Mouse (Mus musculus): ENCODE measurements around the gene C2cd4b.

C2cd4b gene

GRCm38 (mm10) chr9:67774201-67774600, 15.0 kb downstream of the C2cd4b start:
- no peak for DNase-seq

DNA sequence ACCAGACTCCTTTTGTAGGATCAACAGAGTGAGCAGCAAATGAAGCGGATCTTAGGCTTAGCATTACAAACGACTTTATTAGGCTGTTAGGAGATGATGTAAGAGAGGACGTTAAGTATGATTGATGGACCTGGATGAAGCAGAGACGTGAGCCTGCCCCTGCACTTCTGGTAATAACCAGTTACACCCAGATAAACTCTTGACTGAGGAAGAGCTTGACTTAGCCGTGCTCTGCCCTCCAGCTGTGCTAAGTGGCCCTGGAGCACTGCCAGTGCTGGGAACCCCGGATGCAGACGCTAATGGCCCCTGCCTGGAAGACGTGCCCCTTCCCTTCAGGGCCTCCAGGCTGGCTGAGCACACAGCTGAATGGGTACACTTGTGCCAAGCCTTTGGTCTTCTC, 19.3 kb downstream of the C2cd4b start:
- DNase-seq, result no peak

GRCm38 (mm10) chr9:67782786-67783185, 23.5 kb downstream of the C2cd4b start:
- DNase-seq, result no peak

GRCm38 (mm10) chr9:67783464-67783863, 24.2 kb downstream of the C2cd4b start:
- DNase-seq, result no peak

DNA sequence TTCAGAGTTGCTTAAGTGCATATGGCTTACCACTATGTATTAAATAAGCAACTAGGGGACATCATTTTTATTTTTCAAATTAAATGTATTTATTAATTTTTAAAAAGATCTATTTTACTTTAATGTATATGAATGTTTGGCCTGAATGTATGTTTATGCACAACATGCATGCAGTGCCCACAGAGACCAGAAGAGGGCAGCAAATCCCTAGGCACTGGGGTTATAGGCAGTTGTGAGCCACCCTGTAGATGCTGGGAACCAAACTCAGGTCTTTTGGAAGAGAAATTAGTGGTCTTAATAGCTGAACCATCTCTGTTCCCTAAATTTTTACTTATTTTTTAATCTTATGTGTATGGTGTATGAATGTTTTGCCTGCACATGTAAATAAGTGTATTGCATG, 24.7 kb downstream of the C2cd4b start:
- DNase-seq, result no peak

DNA sequence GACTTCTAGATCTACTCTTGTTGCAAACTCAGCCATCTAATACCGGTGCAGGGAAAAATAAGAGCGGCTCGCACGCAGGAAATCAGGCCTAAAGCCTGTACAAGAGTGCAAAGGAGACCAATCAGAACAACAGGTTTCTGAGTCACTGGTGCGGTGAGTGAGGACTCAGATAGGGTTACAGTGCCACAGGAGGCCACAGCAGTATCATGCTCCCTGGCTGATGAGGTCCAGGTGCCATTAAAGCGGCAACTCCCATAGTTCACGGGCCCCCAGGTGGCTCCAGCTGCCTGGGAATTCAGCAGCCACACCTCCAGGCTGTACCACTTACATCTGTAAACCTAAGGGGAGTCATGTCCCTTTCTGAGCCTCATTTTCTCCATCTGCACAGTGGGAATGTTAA, 27.1 kb downstream of the C2cd4b start:
- DNase-seq, result no peak

DNA sequence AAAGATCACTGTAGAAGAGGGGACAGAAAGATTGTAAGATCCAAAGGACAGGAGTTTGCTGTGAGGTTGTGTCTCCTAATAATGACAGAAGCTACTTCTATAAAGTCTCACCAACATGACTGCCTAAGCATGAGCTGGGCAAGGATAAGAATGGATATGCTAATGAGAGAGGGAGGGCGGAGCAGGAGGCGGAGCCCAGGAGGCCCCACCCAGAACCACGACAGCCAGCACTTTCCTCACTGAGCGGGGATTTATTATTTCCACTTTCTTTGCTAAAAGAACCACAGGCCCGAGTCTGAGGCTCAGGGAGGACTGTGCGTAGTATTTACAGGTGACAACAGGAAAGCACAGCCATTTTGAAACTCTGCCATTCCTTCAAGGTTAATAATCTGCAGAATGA, 28.4 kb downstream of the C2cd4b start:
- DNase-seq, result no peak

DNA sequence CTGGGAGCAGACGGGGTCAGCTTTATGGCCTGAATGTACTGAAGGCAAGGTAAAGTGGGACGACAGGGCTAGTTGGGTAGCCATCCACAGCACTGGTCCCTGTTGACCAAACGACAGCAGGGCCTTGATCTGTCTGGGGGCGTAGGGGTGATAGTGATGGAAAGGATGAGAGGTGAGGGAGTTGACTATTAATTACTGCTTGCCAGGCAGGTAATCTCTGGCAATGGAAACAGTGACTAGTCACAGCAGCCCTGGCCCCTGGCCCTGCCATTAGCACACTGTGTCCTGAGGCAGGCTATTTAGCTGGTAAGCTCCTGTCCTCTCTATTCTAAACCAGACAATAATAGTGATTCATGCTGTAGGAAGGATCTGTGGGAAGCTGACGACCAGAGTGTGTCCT, 33.2 kb downstream of the C2cd4b start:
- DNase-seq, result no peak

GRCm38 (mm10) chr9:67793501-67793900, 34.3 kb downstream of the C2cd4b start:
- DNase-seq, result no peak

- DNase-seq, result no peak
Observed at GRCm38 (mm10) chr9:67794216-67794615, 35.0 kb downstream of the C2cd4b start.

GRCm38 (mm10) chr9:67794668-67795067, 35.4 kb downstream of the C2cd4b start:
- no peak for DNase-seq

- peak; percentile 57 for DNase-seq
Observed at GRCm38 (mm10) chr9:67795205-67795675, 36.0 kb downstream of the C2cd4b start.

- no peak for DNase-seq
Observed at GRCm38 (mm10) chr9:67799078-67799819, 40.0 kb downstream of the C2cd4b start.

DNA sequence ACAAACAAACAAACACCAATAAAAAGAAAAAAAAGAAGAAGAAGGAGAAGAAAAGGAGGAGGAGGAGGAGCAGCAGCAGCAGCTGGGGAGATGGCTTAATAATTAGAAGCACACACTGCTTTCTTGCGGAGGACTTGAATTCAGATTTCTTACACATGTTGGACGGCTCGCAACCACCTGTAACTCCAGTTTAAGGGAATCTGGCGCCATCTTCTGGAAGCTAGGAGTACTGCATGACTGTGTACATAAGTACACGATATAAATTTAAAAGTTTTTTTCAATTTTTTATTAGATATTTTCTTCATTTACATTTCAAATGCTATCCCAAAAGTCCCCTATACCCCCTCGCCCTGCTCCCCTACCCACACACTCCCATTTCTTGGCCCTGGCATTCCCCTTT, 43.0 kb downstream of the C2cd4b start:
- DNase-seq, result peak; percentile 76

DNA sequence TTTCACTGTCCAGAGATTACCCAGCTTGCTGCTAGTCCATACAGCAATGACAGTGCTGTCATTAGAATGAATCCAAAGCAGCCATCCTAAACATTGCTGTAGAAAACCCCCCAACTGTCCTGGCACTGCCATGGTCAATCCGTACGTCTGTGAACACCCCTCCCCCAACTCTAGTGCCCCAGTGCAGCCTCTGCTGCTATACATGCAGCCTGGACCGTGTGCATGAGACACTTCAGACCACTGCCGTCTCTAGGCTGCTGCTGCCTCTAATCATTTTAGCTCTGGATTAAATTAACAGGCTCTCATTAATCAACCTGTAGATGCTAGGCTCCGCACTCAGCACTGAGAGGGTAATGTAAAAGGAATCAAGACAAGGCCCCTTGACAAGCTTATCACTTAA, 47.8 kb downstream of the C2cd4b start:
- no peak for DNase-seq

DNA sequence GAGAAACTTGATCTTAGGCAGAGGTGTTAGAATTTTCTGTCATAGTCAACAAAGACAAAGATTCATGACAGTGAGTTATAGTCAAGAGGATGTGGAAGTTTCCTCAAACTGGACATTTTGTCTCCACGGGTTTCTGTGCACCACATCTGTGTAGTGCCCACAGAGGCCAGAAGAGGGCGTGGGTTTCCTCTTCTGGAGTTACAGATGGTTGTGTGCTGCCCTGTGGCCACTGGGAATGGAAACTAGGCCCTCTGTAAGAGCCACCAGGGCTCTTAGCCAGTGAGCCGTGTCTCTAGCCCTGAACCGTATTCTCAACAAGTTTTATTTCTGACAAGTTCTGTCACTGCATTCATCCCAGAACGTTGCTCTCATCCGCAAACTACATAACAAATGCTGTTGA, 51.3 kb downstream of the C2cd4b start:
- DNase-seq, result no peak

Measured in right cerebral cortex, postnatal 14 days (tissue).